Mouse (Mus musculus): Measurements from ENCODE around the gene Cdh5. TPM values are rescaled to one million over a fixed set of nuclear protein-coding genes. Genes with fewer than 3 reads are reported as not detected.

Gene Cdh5
- polyA plus RNA-seq, 1 experiment: not detected

- TF ChIP-seq GATA1 (IDR thresholded peaks at IDR 0.05; ENCODE audit: low read length): no peak
Measured at GRCm38 (mm10) chr8:104160731-104161130, 59.3 kb downstream of the Cdh5 start.

- TF ChIP-seq GATA1 (IDR thresholded peaks at IDR 0.05; ENCODE audit: low read length): no peak
Measured at GRCm38 (mm10) chr8:104169461-104169860, 68.0 kb downstream of the Cdh5 start.

GRCm38 (mm10) chr8:104170118-104171049 lies 69.0 kb downstream of the Cdh5 start, which contains the start of gene Bean1:
Gene Bean1, plus strand, starts transcription at chr8:104170442.
- TF ChIP-seq GATA1 (IDR thresholded peaks at IDR 0.05; ENCODE audit: low read length): no peak

- no peak for TF ChIP-seq GATA1 (IDR thresholded peaks at IDR 0.05; ENCODE audit: low read length)
Measured at GRCm38 (mm10) chr8:104171050-104171620, 69.7 kb downstream of the Cdh5 start.

- no peak for TF ChIP-seq GATA1 (IDR thresholded peaks at IDR 0.05; ENCODE audit: low read length)
Measured at GRCm38 (mm10) chr8:104172420-104172819, 71.0 kb downstream of the Cdh5 start.

- no peak for TF ChIP-seq GATA1 (IDR thresholded peaks at IDR 0.05; ENCODE audit: low read length)
Measured at GRCm38 (mm10) chr8:104175848-104176527, 74.6 kb downstream of the Cdh5 start.

- TF ChIP-seq GATA1 (IDR thresholded peaks at IDR 0.05; ENCODE audit: low read length): no peak
Measured at GRCm38 (mm10) chr8:104177054-104177453, 75.6 kb downstream of the Cdh5 start.

- TF ChIP-seq GATA1 (IDR thresholded peaks at IDR 0.05; ENCODE audit: low read length): no peak
Measured at GRCm38 (mm10) chr8:104184905-104185304, 83.5 kb downstream of the Cdh5 start.

GRCm38 (mm10) chr8:104186827-104187226 lies 85.4 kb downstream of the Cdh5 start:
- no peak for TF ChIP-seq GATA1 (IDR thresholded peaks at IDR 0.05; ENCODE audit: low read length)

- TF ChIP-seq GATA1 (IDR thresholded peaks at IDR 0.05; ENCODE audit: low read length): no peak
Measured at GRCm38 (mm10) chr8:104187622-104188021, 86.2 kb downstream of the Cdh5 start.

GRCm38 (mm10) chr8:104188459-104188858 lies 87.0 kb downstream of the Cdh5 start:
- TF ChIP-seq GATA1 (IDR thresholded peaks at IDR 0.05; ENCODE audit: low read length): no peak

GRCm38 (mm10) chr8:104190777-104191468 lies 89.5 kb downstream of the Cdh5 start:
- TF ChIP-seq GATA1 (IDR thresholded peaks at IDR 0.05; ENCODE audit: low read length): no peak

GRCm38 (mm10) chr8:104191496-104191895 lies 90.1 kb downstream of the Cdh5 start:
- TF ChIP-seq GATA1 (IDR thresholded peaks at IDR 0.05; ENCODE audit: low read length): no peak

Other genes with a start within 250 kb of the Cdh5 start
- gene Bean1, start 68.8 kb downstream of the Cdh5 start, polyA plus RNA-seq (2012): not detected in 2 replicates
- 26.8 and 33.1 TPM in 2 replicates for gene Tk2, start 146.9 kb downstream of the Cdh5 start, polyA plus RNA-seq (2012)
- gene Cklf, start 149.2 kb downstream of the Cdh5 start, polyA plus RNA-seq (2012): 4.0 and 4.9 TPM in 2 replicates
- gene Cmtm2a, start 191.6 kb downstream of the Cdh5 start, polyA plus RNA-seq (2012): not detected in 2 replicates
- gene Gm45711, start 208.5 kb downstream of the Cdh5 start, polyA plus RNA-seq (2012): not detected in 2 replicates
- not detected in 2 replicates for gene Cmtm1, start 208.5 kb downstream of the Cdh5 start, polyA plus RNA-seq (2012)
- gene Gm11020, start 219.9 kb downstream of the Cdh5 start, polyA plus RNA-seq (2012): not detected in 2 replicates
- not detected in 2 replicates for gene Cmtm2b, start 220.6 kb downstream of the Cdh5 start, polyA plus RNA-seq (2012)
- not detected in 2 replicates for gene Cmtm3, start 237.8 kb downstream of the Cdh5 start, polyA plus RNA-seq (2012)